Mouse (Mus musculus) forebrain, postnatal 0 days (tissue): ENCODE results near the gene Snd1. TPM values are rescaled to one million over a fixed set of nuclear protein-coding genes. Genes with fewer than 3 reads are reported as not detected.

Experiments used
- ATAC-seq: fragments of 200-750 bp; cut with Nextera tagmentation; 2 replicates; pipeline ENCODE4 v1.8.0; 2017; ENCODE audit warnings: mild to moderate bottlenecking, moderate library complexity
- DNase-seq: peaks from one replicate; pipeline ENCODE4 v3.0.0-alpha.2; 2015
- H3K27ac ChIP-seq: fragments of 300-500 bp; sonication (generic); 2 replicates; pipeline ENCODE4 v1.5.1; 2014; ENCODE audit warnings: low read depth, mild to moderate bottlenecking, antibody characterized with exemption, low read length, moderate library complexity, mixed read lengths
- H3K27me3 ChIP-seq: fragments of 300-500 bp; sonication (generic); 2 replicates; pipeline ENCODE4 v1.6.1; 2014; ENCODE audit warnings: mild to moderate bottlenecking, low read length, mixed read lengths; ENCODE audit not compliant: insufficient read depth
- H3K36me3 ChIP-seq: fragments of 300-500 bp; sonication (generic); 2 replicates; pipeline ENCODE4 v1.6.1; 2014; ENCODE audit warnings: mild to moderate bottlenecking, moderate library complexity; ENCODE audit not compliant: insufficient read depth
- H3K4me1 ChIP-seq: fragments of 300-500 bp; sonication (generic); 2 replicates; pipeline ENCODE4 v1.6.1; 2014; ENCODE audit warnings: antibody characterized with exemption; ENCODE audit not compliant: insufficient read depth
- H3K4me2 ChIP-seq: fragments of 300-500 bp; sonication (generic); 2 replicates; pipeline ENCODE4 v1.6.1; 2014; ENCODE audit warnings: low read depth, mild to moderate bottlenecking, moderate library complexity
- H3K4me3 ChIP-seq: fragments of 300-500 bp; sonication (generic); 2 replicates; pipeline ENCODE4 v1.5.1; 2014; ENCODE audit warnings: low read depth, low read length, mixed read lengths
- H3K9ac ChIP-seq: fragments of 300-500 bp; sonication (generic); 2 replicates; pipeline ENCODE4 v1.6.1; 2014; ENCODE audit warnings: mild to moderate bottlenecking
- H3K9me3 ChIP-seq: fragments of 300-500 bp; sonication (generic); 2 replicates; pipeline ENCODE4 v1.6.1; 2016; ENCODE audit warnings: low read length
- CTCF ChIP-seq: sonication (generic); IDR thresholded peaks from 2 replicates; pipeline ENCODE4 v1.5.1; 2016; ENCODE audit warnings: antibody characterized with exemption, control low read depth, low read depth
- WGBS: fragments of 180-500 bp; shearing (Covaris S2); extraction: QIAGEN DNeasy Blood & Tissue Kit; methylation state at CpG from one replicate; pipeline ENCODE4 v1.1.7; 2014; 5-methylcytosine and 5-hydroxymethylcytosine counted together
- polyA plus RNA-seq: library from polyadenylated mRNA; unstranded; fragments of >200 nt; fragmentation: Nextera tagmentation; extraction: Ambion mirVana; gene quantifications from 2 replicates; pipeline ENCODE4 v1.2.1, GENCODE M21; 2015
- total RNA-seq: library from RNA; depleted of rRNA; stranded (reverse); fragments of >200 nt; gene quantifications from 2 replicates; pipeline ENCODE4 v1.2.3, GENCODE M21; 2014

The Snd1 gene
- total and polyA plus RNA-seq, 2 experiments from 2014 or later, result 72.4 to 90.8 TPM

GRCm38 (mm10) chr6:28572991-28573759, 98.2 kb downstream of the Snd1 start:
- Histone ChIP-seq H3K9me3 (no peaks in the 10 kb centered on the region), H3K4me2 (no peak overlapping the region), H3K9ac (no peak overlapping the region), H3K27ac (no peak overlapping the region), H3K4me3 (no peak overlapping the region), H3K36me3 (no peaks in the 10 kb centered on the region), H3K4me1 (no peaks in the 10 kb centered on the region), H3K27me3 (no peaks in the 10 kb centered on the region)
- peak; percentile 92 for ATAC-seq
- 37% methylated on average over 11 of the region's 11 CpGs for WGBS
- no peak for TF ChIP-seq CTCF
- DNase-seq, result peak; percentile 39

DNA sequence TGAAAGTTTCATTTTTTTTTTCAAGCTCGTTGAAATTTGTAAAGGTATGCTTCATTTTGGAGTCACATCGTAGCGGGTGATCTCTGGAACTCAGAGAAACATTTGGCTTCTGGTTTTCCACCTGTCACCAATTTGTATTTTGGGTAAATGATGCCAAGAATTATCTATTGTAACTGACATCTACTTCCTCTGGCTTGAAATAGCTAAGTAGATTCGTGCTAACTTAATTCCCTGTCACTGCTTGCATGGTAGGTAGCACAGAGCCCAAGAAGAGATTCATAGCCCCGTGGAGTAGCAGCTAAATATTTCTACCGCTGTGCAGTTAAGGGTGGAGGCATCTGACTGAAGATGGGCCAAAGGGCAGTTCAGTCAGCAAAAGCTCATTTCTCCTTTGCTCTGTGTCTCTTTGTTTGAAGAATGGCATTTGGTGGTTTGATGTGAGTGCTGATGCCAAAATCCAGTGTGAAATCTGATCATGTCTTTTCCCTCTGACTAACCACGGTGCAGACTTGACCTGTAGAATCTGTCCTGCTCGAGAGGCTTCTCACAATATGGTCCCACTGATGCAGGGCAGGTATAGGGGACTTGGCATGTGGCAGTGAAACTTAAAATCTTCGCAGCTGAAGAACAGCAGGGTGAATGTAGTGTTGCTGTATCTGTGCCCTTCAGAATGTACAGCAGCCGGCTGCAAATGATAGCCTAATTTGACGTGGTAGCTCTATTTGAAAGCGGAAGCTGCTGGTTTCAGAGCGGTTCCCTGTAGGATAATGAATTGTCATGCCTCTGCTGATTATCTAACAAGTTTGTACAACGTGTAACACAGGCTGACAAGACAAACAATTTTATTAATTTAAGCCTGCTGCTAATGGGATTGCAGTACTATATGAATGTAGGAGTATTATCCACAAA, 101.7 kb downstream of the Snd1 start:
- TF ChIP-seq CTCF, result no peak
- ATAC-seq (no peak), DNase-seq (no peak)
- WGBS, result 57% methylated on average over 14 of the region's 14 CpGs
- no peak overlapping the region for H3K4me3 ChIP-seq
- H3K4me1 ChIP-seq, result no peaks in the 10 kb centered on the region
- no peaks in the 10 kb centered on the region for H3K36me3 ChIP-seq
- H3K27me3 ChIP-seq, result no peaks in the 10 kb centered on the region
- no peak overlapping the region for H3K4me2 ChIP-seq
- H3K9ac ChIP-seq, result no peak overlapping the region
- no peak overlapping the region for H3K27ac ChIP-seq
- no peaks in the 10 kb centered on the region for H3K9me3 ChIP-seq

DNA sequence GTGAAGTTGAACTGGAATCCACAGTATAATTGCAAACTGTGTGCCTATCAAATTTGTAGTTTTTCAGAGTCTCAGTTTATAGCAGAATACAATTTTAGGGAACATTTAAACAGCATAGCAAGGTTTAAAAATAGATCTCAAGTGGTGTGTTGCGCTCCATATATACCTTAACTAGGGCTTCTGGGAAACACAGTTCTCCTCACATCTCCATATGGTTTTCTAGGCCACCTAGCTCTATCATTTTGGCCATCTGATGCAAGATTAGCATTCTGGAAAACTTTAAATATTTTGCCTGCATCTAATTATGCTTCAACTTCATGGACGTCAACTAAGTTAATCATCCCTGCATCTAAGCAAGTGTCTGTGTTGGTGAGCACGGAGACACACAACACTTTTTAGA, 107.9 kb downstream of the Snd1 start:
- WGBS, result 90% methylated on average over 3 of the region's 3 CpGs
- Histone ChIP-seq H3K27me3 (no peaks in the 10 kb centered on the region), H3K4me1 (no peaks in the 10 kb centered on the region), H3K9me3 (no peaks in the 10 kb centered on the region), H3K4me3 (no peak overlapping the region), H3K4me2 (no peak overlapping the region), H3K9ac (no peak overlapping the region), H3K27ac (no peak overlapping the region), H3K36me3 (no peaks in the 10 kb centered on the region)
- DNase-seq (no peak), ATAC-seq (no peak)
- no peak for TF ChIP-seq CTCF

DNA sequence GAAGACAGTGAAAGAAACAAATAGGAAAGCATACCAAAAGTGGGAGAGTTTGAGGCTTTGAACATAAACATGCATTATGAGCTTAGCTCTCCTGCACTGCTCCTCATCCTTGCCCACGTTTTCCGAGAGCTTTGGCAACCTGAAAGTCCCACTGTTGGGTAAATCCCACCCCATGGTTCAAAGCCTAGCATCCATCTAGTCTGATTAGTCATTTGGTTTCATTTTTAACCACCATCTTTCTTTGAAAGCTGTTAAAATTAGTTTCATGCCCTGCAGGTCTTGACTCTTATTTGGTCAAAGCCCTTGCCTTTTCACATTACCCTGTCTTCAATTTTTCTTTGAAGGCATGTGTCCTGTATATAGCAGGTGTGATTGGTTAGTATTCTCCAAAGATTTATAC, 108.5 kb downstream of the Snd1 start:
- Histone ChIP-seq H3K9me3 (no peaks in the 10 kb centered on the region), H3K27me3 (no peaks in the 10 kb centered on the region), H3K36me3 (no peaks in the 10 kb centered on the region), H3K4me2 (no peak overlapping the region), H3K9ac (no peak overlapping the region), H3K4me1 (no peaks in the 10 kb centered on the region), H3K27ac (no peak overlapping the region), H3K4me3 (no peak overlapping the region)
- ATAC-seq (no peak), DNase-seq (no peak)
- 90% methylated on average over 2 of the region's 2 CpGs for WGBS
- no peak for TF ChIP-seq CTCF

DNA sequence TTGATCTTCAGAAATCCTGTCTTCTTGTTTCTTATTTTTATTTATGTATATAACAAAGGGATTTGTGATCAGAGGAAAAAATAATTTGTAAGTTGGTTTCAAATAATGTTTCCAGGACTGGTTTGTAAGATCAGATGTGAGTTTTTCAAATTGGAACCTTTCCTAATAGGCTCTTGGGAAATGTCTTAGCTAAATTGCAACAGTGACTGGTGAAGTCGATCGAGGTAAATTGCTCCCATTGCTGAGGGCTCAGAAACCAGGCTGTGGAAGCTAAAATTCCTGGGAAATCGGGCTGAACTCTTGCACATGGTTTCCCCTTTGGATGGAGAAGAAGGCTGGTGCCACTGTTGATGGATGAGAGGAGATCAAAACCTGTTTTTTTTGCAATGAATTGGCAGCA, 111.9 kb downstream of the Snd1 start:
- DNase-seq (no peak), ATAC-seq (no peak)
- Histone ChIP-seq H3K27ac (no peak overlapping the region), H3K9ac (no peak overlapping the region), H3K27me3 (no peaks in the 10 kb centered on the region), H3K9me3 (no peaks in the 10 kb centered on the region), H3K4me1 (no peaks in the 10 kb centered on the region), H3K4me2 (no peak overlapping the region), H3K4me3 (no peak overlapping the region), H3K36me3 (no peaks in the 10 kb centered on the region)
- no peak for TF ChIP-seq CTCF
- 83% methylated on average over 3 of the region's 3 CpGs for WGBS

DNA sequence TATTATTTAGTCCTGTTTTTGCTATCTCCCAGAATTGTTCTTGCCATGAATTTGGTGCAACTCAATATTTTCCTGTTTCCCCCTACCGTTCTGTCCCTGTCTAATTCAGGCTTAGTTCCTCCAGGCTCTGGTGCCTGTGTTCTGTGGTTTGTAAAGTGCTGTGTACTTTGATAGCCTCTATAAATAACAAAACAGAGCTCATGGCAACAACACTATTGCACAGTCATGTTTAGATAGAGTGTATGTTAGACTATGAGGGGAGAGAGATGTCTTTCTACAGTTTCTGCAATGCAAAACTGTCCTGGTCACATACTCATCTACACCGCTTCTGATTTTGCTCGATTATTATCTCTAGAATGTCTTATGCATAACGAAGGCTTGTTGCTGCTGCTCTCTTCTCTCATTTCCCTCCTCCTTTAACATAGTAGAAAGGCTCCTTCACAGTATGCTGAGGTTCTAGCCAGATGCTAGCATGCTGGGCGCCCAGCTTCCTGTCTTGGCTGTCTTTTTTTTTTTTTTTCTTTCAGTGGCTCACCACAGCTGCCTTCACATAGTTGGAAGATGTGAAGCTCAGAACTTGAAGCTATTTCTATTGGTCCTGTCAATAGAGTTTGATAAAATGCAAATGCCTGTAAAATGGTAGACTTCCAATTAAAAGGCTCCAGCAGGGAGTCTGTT, 113.7 kb downstream of the Snd1 start:
- no peak for DNase-seq
- ATAC-seq, result peak; percentile 29; the same call in 1 of the 2 replicates
- H3K4me3 ChIP-seq, result no peak overlapping the region
- no peaks in the 10 kb centered on the region for H3K36me3 ChIP-seq
- no peak for TF ChIP-seq CTCF
- H3K4me2 ChIP-seq, result no peak overlapping the region
- no peaks in the 10 kb centered on the region for H3K4me1 ChIP-seq
- no peaks in the 10 kb centered on the region for H3K27me3 ChIP-seq
- no peak overlapping the region for H3K9ac ChIP-seq
- H3K27ac ChIP-seq, result no peak overlapping the region
- no peaks in the 10 kb centered on the region for H3K9me3 ChIP-seq
- 73% methylated on average over 5 of the region's 5 CpGs for WGBS
